Mouse (Mus musculus) limb, embryonic 12.5 days (tissue): Measurements from ENCODE around the gene Fam111a. TPM values are rescaled to one million over a fixed set of nuclear protein-coding genes. Genes with fewer than 3 reads are reported as not detected.

Experiments used
- ATAC-seq: fragments of 200-750 bp; cut with Nextera tagmentation; 2 replicates; pipeline ENCODE4 v1.8.0; 2017; ENCODE audit warnings: low read depth, moderate TSS enrichment; ENCODE audit not compliant: insufficient number of reproducible peaks, insufficient read depth, low FRiP score, low TSS enrichment
- H3K27ac ChIP-seq: fragments of 300-500 bp; sonication (generic); 2 replicates; pipeline ENCODE4 v1.5.1; 2016; ENCODE audit warnings: mild to moderate bottlenecking, moderate library complexity
- H3K27me3 ChIP-seq: fragments of 300-500 bp; sonication (generic); 2 replicates; pipeline ENCODE4 v1.6.1; 2016; ENCODE audit warnings: mild to moderate bottlenecking, moderate library complexity
- H3K36me3 ChIP-seq: fragments of 300-500 bp; sonication (generic); 2 replicates; pipeline ENCODE4 v1.6.1; 2016; ENCODE audit warnings: mild to moderate bottlenecking, moderate library complexity
- H3K4me1 ChIP-seq: fragments of 300-500 bp; sonication (generic); replicated peaks from 2 replicates; pipeline ENCODE4 v1.6.1; 2016
- H3K4me2 ChIP-seq: fragments of 300-500 bp; sonication (generic); 2 replicates; pipeline ENCODE4 v1.6.1; 2016; ENCODE audit warnings: mild to moderate bottlenecking, moderate library complexity
- H3K4me3 ChIP-seq: fragments of 300-500 bp; sonication (generic); replicated peaks from 2 replicates; pipeline ENCODE4 v1.5.1; 2016; ENCODE audit warnings: mild to moderate bottlenecking
- H3K9ac ChIP-seq: fragments of 300-500 bp; sonication (generic); replicated peaks from 2 replicates; pipeline ENCODE4 v1.6.1; 2016; ENCODE audit warnings: mild to moderate bottlenecking, moderate library complexity
- H3K9me3 ChIP-seq: fragments of 300-500 bp; sonication (generic); 2 replicates; pipeline ENCODE4 v1.6.1; 2016; ENCODE audit warnings: mild to moderate bottlenecking, moderate library complexity
- WGBS: fragments of 180-500 bp; shearing (Covaris S2); methylation state at CpG from one replicate; pipeline ENCODE4 v1.1.7; 2016; 5-methylcytosine and 5-hydroxymethylcytosine counted together
- polyA plus RNA-seq: library from polyadenylated mRNA; unstranded; fragments of >200 nt; fragmentation: Nextera tagmentation; extraction: Ambion mirVana; gene quantifications from 2 replicates; pipeline ENCODE4 v1.2.1, GENCODE M21; 2016

Fam111a gene
- polyA plus RNA-seq, 1 experiment from 2014 or later, result 18.4 TPM

GRCm38 (mm10) chr19:12517671-12518540 lies 27.6 kb upstream of the Fam111a start:
- peaks cover 4% of the 10 kb centered on the region; the same call in 1 of the 2 replicates for H3K27me3 ChIP-seq
- WGBS, result 3% methylated on average over 16 of the region's 16 CpGs
- ATAC-seq, result no peak
- no peaks in the 10 kb centered on the region for H3K4me1 ChIP-seq
- peak overlapping the region; percentile 60 for H3K9ac ChIP-seq
- H3K4me3 ChIP-seq, result peak overlapping the region; percentile 41
- H3K4me2 ChIP-seq, result peak overlapping the region; percentile 65
- H3K27ac ChIP-seq, result 0 out of 2 replicates have a peak overlapping the region, but pooled peaks have one; percentile 17
- no peaks in the 10 kb centered on the region for H3K9me3 ChIP-seq
- H3K36me3 ChIP-seq, result no peaks in the 10 kb centered on the region

GRCm38 (mm10) chr19:12518541-12518890 lies 27.0 kb upstream of the Fam111a start:
- Histone ChIP-seq H3K9ac (no peak overlapping the region), H3K4me3 (peak overlapping the region; percentile 41), H3K9me3 (no peaks in the 10 kb centered on the region), H3K4me2 (peak overlapping the region; percentile 65), H3K27ac (no peak overlapping the region), H3K4me1 (no peaks in the 10 kb centered on the region), H3K36me3 (no peaks in the 10 kb centered on the region), H3K27me3 (peaks cover 4% of the 10 kb centered on the region; the same call in 1 of the 2 replicates)
- ATAC-seq, result no peak

- Histone ChIP-seq H3K27ac (no peak overlapping the region), H3K27me3 (no peaks in the 10 kb centered on the region), H3K4me1 (no peaks in the 10 kb centered on the region), H3K36me3 (no peaks in the 10 kb centered on the region), H3K9ac (no peak overlapping the region), H3K4me2 (no peak overlapping the region), H3K4me3 (no peak overlapping the region), H3K9me3 (no peaks in the 10 kb centered on the region)
- WGBS, result 36% methylated on average over 4 of the region's 4 CpGs
- ATAC-seq, result no peak
Measured at GRCm38 (mm10) chr19:12523377-12523776, 22.2 kb upstream of the Fam111a start.

- H3K9ac ChIP-seq, result no peak overlapping the region
- H3K27me3 ChIP-seq, result no peaks in the 10 kb centered on the region
Measured at GRCm38 (mm10) chr19:12537168-12537567, 8.4 kb upstream of the Fam111a start.

GRCm38 (mm10) chr19:12539975-12540374 lies 5.6 kb upstream of the Fam111a start:
- H3K9me3 ChIP-seq, result no peaks in the 10 kb centered on the region
- H3K4me1 ChIP-seq, result no peaks in the 10 kb centered on the region
- H3K4me2 ChIP-seq, result no peak overlapping the region
- no peak overlapping the region for H3K4me3 ChIP-seq
- no peaks in the 10 kb centered on the region for H3K27me3 ChIP-seq
- no peak overlapping the region for H3K9ac ChIP-seq
- no peak overlapping the region for H3K27ac ChIP-seq
- H3K36me3 ChIP-seq, result no peaks in the 10 kb centered on the region
- no peak for ATAC-seq
- WGBS, result 83% methylated on average over 1 of the region's 1 CpGs

More at GRCm38 (mm10) chr19:12537168-12537567, 8.4 kb upstream of the Fam111a start:
- Histone ChIP-seq H3K27ac (no peak overlapping the region), H3K36me3 (no peaks in the 10 kb centered on the region), H3K4me1 (no peaks in the 10 kb centered on the region), H3K4me2 (no peak overlapping the region), H3K4me3 (no peak overlapping the region), H3K9me3 (no peaks in the 10 kb centered on the region)
- no peak for ATAC-seq

GRCm38 (mm10) chr19:12540727-12541126 lies 4.8 kb upstream of the Fam111a start:
- Histone ChIP-seq H3K4me3 (no peak overlapping the region), H3K4me2 (no peak overlapping the region), H3K4me1 (no peaks in the 10 kb centered on the region), H3K27ac (no peak overlapping the region), H3K9me3 (no peaks in the 10 kb centered on the region), H3K27me3 (no peaks in the 10 kb centered on the region), H3K36me3 (no peaks in the 10 kb centered on the region), H3K9ac (no peak overlapping the region)
- whole genome bisulfite sequencing, result 75% methylated on average over 3 of the region's 3 CpGs
- ATAC-seq, result no peak

- no peak overlapping the region for H3K4me3 ChIP-seq
- no peaks in the 10 kb centered on the region for H3K27me3 ChIP-seq
- H3K4me1 ChIP-seq, result no peaks in the 10 kb centered on the region
- H3K9me3 ChIP-seq, result no peaks in the 10 kb centered on the region
- H3K27ac ChIP-seq, result no peak overlapping the region
- H3K9ac ChIP-seq, result no peak overlapping the region
- H3K36me3 ChIP-seq, result no peaks in the 10 kb centered on the region
- WGBS, result 15% methylated on average over 2 of the region's 2 CpGs
- no peak for ATAC-seq
- H3K4me2 ChIP-seq, result no peak overlapping the region
Measured at GRCm38 (mm10) chr19:12541644-12542043, 3.9 kb upstream of the Fam111a start.

- no peaks in the 10 kb centered on the region for H3K9me3 ChIP-seq
- no peak overlapping the region for H3K4me2 ChIP-seq
- H3K36me3 ChIP-seq, result no peaks in the 10 kb centered on the region
- H3K4me1 ChIP-seq, result no peaks in the 10 kb centered on the region
- no peak overlapping the region for H3K27ac ChIP-seq
- H3K27me3 ChIP-seq, result no peaks in the 10 kb centered on the region
- no peak overlapping the region for H3K9ac ChIP-seq
- H3K4me3 ChIP-seq, result no peak overlapping the region
- 87% methylated on average over 5 of the region's 5 CpGs for WGBS
- ATAC-seq, result no peak
Measured at GRCm38 (mm10) chr19:12549166-12549565, 3.6 kb downstream of the Fam111a start.

GRCm38 (mm10) chr19:12550005-12550942 lies 4.7 kb downstream of the Fam111a start:
- Histone ChIP-seq H3K4me1 (no peaks in the 10 kb centered on the region), H3K27me3 (no peaks in the 10 kb centered on the region), H3K9ac (no peak overlapping the region), H3K4me2 (no peak overlapping the region), H3K36me3 (no peaks in the 10 kb centered on the region), H3K9me3 (no peaks in the 10 kb centered on the region), H3K27ac (no peak overlapping the region), H3K4me3 (no peak overlapping the region)
- no peak for ATAC-seq
- WGBS, result 72% methylated on average over 5 of the region's 5 CpGs

GRCm38 (mm10) chr19:12556293-12556692 lies 10.8 kb downstream of the Fam111a start:
- H3K9me3 ChIP-seq, result no peaks in the 10 kb centered on the region
- H3K4me2 ChIP-seq, result no peak overlapping the region
- ATAC-seq, result no peak
- no peak overlapping the region for H3K4me3 ChIP-seq
- H3K36me3 ChIP-seq, result no peaks in the 10 kb centered on the region
- H3K27me3 ChIP-seq, result no peaks in the 10 kb centered on the region
- WGBS, result 93% methylated on average over 2 of the region's 2 CpGs
- H3K27ac ChIP-seq, result no peak overlapping the region
- H3K9ac ChIP-seq, result no peak overlapping the region
- H3K4me1 ChIP-seq, result no peaks in the 10 kb centered on the region

GRCm38 (mm10) chr19:12558219-12558618 lies 12.7 kb downstream of the Fam111a start:
- no peaks in the 10 kb centered on the region for H3K4me1 ChIP-seq
- no peaks in the 10 kb centered on the region for H3K36me3 ChIP-seq
- H3K27ac ChIP-seq, result no peak overlapping the region
- no peaks in the 10 kb centered on the region for H3K27me3 ChIP-seq
- H3K4me2 ChIP-seq, result no peak overlapping the region
- WGBS, result 72% methylated on average over 4 of the region's 4 CpGs
- no peak overlapping the region for H3K4me3 ChIP-seq
- no peaks in the 10 kb centered on the region for H3K9me3 ChIP-seq
- H3K9ac ChIP-seq, result no peak overlapping the region
- ATAC-seq, result no peak
